Mouse (Mus musculus) urinary bladder, postnatal 36 days (tissue): Measurements from ENCODE around the gene Hist2h2ac.
"Not testable (repeated sequence)": the region's sequence is repeated elsewhere in the genome, so short reads cannot be mapped to it uniquely, and the experiment has no call there.

ENCODE experiments used
- DNase-seq, 2 experiments: peaks; one replicate each; pipeline ENCODE4 v3.0.0; 2022; ENCODE audit warnings: low spot score in 2 of 2, mixed read lengths in 1 of 2

Gene Hist2h2ac

DNA sequence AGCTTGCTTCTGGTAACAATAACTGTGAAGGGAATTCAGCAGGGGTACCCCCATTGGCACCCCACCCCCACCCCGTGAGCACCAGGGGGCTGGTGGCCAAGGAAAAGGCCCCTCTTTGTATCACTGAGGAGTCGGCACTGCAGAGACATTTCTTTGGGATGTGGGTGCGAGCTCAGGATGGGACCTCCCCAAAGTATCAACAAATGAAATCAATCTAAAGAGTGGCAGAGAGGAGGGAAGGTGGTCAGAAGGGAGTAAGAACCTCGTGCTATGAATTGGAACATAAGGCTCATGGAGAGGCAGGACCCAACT, 28.3 kb upstream of the Hist2h2ac start:
- no peak for DNase-seq

- DNase-seq = no peak
Observed at GRCm38 (mm10) chr3:96248141-96249033, 27.7 kb upstream of the Hist2h2ac start.

- no peak for DNase-seq
Observed at GRCm38 (mm10) chr3:96247356-96248140, 26.9 kb upstream of the Hist2h2ac start.

DNA sequence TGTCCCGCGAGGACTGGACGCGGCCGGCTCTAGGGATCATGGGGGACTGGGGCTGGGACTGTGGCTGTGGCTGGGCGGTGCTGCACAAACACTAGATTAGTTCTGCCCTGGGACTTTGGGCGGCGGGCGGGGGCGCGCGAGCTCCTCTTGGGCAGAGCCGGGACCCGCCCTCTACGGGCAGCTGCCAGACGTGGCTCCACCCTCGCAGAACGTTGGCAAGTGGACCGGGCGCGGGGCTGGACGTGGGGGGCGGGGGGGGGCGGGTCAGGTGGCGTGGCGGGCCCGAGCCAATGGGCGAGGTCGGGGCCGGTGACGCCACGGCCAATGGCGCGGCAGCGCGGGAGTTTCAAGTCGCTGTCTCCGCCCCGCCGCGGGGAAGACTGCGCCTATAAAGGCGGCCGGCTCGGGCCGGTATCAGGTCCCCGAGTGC, 25.8 kb upstream of the Hist2h2ac start, which contains the start of gene Hist2h3c1:
TSS of gene Hist2h3c1 (plus strand) at position 259 of the 430 bp plus-strand sequence.
- DNase-seq = not testable (repeated sequence)

DNA sequence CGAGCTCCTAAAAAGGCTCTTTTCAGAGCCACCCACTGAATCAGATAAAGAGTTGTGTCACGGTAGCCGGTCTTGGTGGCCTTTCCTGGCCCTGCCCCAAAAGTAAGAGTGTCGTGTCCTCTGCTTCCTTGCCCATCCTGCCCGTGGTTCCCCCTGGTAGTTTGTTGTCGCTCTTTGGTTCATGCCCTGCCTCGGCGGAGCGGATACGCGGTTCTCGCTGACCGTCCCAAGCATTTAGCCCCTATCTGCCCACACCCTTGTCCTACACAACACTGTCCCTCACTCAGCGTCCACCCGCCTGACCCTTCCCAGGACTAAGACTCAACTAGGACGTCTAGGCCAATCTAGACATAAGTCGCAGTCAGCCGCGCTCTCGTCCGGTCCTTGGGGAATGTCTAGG, 25.3 kb upstream of the Hist2h2ac start:
- DNase-seq = not testable (repeated sequence)

GRCm38 (mm10) chr3:96245003-96245886, 24.6 kb upstream of the Hist2h2ac start, which contains the start of gene Hist2h2aa1:
TSS of gene Hist2h2aa1 (plus strand) at chr3:96245497.
- peak; percentile 77 to 88 for DNase-seq

- DNase-seq = no peak
Observed at GRCm38 (mm10) chr3:96243921-96244572, 23.4 kb upstream of the Hist2h2ac start.

GRCm38 (mm10) chr3:96240799-96241197, 20.1 kb upstream of the Hist2h2ac start:
- DNase-seq = no peak

- DNase-seq = peak; percentile 96 to 97
Observed at GRCm38 (mm10) chr3:96239949-96240798, 19.5 kb upstream of the Hist2h2ac start, which contains the start of gene Hist2h2aa2. TSS of gene Hist2h2aa2 (minus strand) at chr3:96240276.

DNA sequence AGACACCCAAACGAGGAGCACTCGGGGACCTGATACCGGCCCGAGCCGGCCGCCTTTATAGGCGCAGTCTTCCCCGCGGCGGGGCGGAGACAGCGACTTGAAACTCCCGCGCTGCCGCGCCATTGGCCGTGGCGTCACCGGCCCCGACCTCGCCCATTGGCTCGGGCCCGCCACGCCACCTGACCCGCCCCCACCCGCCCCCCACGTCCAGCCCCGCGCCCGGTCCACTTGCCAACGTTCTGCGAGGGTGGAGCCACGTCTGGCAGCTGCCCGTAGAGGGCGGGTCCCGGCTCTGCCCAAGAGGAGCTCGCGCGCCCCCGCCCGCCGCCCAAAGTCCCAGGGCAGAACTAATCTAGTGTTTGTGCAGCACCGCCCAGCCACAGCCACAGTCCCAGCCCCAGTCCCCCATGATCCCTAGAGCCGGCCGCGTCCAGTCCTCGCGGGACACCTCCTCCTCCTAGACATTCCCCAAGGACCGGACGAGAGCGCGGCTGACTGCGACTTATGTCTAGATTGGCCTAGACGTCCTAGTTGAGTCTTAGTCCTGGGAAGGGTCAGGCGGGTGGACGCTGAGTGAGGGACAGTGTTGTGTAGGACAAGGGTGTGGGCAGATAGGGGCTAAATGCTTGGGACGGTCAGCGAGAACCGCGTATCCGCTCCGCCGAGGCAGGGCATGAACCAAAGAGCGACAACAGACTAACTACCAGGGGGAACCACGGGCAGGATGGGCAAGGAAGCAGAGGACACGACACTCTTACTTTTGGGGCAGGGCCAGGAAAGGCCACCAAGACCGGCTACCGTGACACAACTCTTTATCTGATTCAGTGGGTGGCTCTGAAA, 18.5 kb upstream of the Hist2h2ac start, which contains the start of gene Hist2h3c2:
TSS of gene Hist2h3c2 (minus strand) at position 174 of the 840 bp plus-strand sequence.
- DNase-seq = peak in 1 of 2 experiments; percentile 43

DNA sequence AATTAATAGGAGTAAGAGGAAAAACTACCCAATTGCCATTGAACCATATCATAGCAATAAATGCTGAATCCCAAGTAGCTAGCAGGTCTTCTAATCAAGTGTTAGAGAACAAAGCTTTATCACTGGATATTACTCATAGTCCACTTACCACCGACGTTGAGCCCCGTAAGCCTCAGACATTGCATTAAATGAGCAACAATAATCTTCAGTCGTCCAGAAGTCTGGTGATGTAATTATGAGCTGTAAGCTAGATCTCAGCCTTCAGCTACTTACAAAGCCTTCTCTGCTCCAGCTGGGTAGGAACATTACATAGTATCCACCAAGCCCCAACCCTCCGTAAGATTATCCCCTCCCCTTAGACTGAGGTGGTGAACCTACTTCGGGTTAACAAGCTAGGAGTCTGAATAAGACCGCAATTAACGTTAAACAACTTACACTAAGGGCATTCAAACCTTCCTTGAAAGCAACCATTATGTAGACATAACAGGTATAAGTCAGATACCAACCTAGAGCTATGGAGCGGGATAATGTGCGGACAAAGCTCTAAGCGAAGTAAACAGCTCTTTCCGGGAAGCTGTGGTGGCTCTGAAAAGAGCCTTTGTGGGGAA, 17.3 kb upstream of the Hist2h2ac start:
- no peak for DNase-seq

- DNase-seq = no peak
Observed at GRCm38 (mm10) chr3:96237335-96237903, 16.7 kb upstream of the Hist2h2ac start.

DNA sequence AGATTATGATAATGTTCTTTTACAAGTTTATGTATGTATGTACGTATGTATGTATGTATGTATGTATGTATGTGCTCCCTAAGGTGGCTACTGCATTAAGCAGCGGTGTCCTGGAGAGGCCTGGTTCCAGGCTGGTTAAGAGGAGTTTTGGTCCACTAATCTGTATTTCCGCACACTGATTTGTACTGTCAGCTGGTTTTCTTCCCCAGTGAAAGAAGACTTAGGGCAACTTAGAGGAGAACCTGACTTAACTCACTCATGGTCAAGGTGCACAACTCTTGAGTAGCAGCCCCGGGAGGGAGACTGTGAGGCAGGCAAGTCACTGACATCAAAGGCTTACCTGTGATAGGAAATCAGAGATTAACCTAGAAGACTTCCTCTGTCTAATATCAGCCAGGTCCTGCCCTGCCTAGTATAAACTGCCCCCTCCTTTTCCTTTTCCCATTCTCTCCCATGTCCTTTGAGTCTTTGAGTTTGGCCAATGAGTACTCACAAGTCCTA, 16.2 kb upstream of the Hist2h2ac start:
- no peak for DNase-seq

GRCm38 (mm10) chr3:96235836-96236235, 15.2 kb upstream of the Hist2h2ac start:
- DNase-seq = no peak

DNA sequence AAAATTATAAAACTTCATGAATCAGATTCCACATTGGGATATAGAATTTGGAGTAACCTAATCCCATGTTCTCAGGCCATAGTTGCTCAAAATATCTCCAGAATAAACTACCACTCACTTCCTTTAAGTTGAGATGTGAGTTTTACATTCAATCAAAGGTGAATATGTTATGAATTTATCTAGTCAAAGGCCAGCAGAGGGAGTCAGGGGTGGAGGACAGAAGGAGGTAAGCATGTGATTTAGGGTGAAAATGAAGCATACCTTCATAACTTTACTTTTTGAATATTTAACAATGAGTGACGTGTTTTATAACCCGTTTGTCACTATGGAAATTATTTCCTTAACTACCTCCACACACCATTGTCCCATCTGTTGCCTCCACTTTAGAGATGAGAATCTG, 14.2 kb upstream of the Hist2h2ac start:
- DNase-seq = no peak

DNA sequence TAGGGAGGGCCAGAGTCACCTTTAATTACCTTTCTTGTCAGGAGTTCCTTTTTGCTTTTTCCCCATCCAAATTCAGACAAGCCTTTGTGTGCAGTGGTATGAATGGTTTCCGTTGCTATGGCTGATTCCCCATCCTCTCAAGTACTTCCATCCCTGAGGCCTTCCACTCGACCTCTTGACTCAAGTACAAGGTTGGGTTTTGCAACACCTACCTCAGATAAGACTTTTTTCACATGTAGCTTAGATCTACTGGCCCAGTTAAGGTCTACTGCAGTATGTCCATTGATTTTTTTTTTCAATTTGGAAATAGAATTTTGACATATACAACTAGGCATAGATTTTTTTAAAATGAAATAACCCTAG, 11.1 kb upstream of the Hist2h2ac start:
- no peak for DNase-seq

DNA sequence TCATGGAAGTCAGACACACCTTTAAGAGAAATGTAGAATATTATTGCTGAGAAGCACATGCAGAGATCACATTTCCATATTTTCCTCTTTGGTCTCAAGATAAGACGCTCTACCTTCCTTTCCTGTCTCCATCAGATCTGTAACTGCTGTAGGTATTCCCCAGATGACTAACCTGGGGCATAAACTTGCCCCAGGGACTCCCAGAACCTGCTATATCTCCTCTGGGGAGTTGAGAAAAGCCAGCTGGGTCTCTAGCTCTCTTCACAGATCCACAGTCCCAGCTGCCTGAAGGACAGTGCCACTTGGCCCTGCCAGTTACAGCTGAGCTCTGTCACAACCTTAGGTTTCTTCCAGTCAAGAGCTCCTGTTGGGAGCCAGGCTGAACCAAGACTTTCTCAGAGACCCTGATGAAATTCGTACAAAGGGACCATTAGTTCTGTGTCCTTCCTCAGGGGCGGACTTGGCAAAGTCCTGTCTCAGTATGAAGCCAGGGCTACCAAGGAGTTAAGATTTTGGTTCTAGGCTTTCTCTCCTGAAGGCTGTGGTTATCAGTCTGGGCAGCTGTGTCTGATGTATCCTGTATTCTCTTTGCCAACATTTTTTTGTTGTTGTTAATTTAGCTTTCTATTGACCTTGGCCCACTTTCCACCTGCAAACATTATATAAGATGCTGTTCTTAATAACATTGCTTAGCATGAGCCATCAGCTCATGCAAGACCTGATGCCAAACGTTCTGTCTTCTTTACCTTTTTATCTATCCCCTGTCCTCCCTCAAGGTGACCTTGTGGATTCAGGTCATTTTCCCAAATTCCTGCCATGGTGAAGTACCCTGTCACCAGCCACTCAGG, 10.5 kb upstream of the Hist2h2ac start:
- DNase-seq = no peak
